11 mouse cellular contexts compared by ENCODE assay signal in genomic region chr11:112785581-112785980, GRCm38 (mm10). TPM values are rescaled to one million over a fixed set of nuclear protein-coding genes. Genes with fewer than 3 reads are reported as not detected.
DNase-seq lines count a peak whose midpoint lies in the region; ATAC-seq and TF ChIP-seq lines count a peak whose summit lies in the region.
"Had no signal": no experiment of that assay in that cellular context is flagged by ENCODE, and none has a peak within 500 bp of the region (broad histone marks: within the 10 kb centered on the region; RNA-seq: fewer than 3 reads in every experiment).

No protein-coding gene starts in this region.

- H3K27me3 ChIP-seq in neural tube, embryonic 11.5 days (ENCODE audit: control insufficient read depth, insufficient read depth, low read length) = no peaks in the 10 kb centered on the region
- no peaks in the 10 kb centered on the region for H3K27me3 ChIP-seq in limb, embryonic 14.5 days (ENCODE audit: control insufficient read depth, insufficient read depth, low read length)

- no peak overlapping the region for H3K27ac ChIP-seq in neural tube, embryonic 11.5 days (ENCODE audit: low read depth, low read length)
- H3K27ac ChIP-seq in limb, embryonic 14.5 days (replicated peaks; ENCODE audit: low read depth, low read length) = peak overlapping the region; percentile 95; the same call in 1 of the 2 replicates
- H3K27ac ChIP-seq: macrophage had no signal

- 8% methylated on average over 8 of the region's 8 CpGs for WGBS in neural tube, embryonic 11.5 days
- 33% methylated on average over 8 of the region's 8 CpGs for WGBS in limb, embryonic 14.5 days

- no peak for ATAC-seq in neural tube, embryonic 11.5 days (ENCODE audit: insufficient read depth, low FRiP score, low TSS enrichment)
- ATAC-seq in limb, embryonic 14.5 days (ENCODE audit: low FRiP score, low read depth) = no peak
- no peak for ATAC-seq in granulocyte monocyte progenitor cell, adult 5-6 weeks (replicated peaks; ENCODE audit: poor library complexity, severe bottlenecking)

- peak; percentile 26 to 39 for DNase-seq in cerebellum, postnatal 14 days
- no peak for DNase-seq in cerebellum, adult 11-12 months
- peak; percentile 30 for DNase-seq in neural tube, embryonic 11.5 days (ENCODE audit: low spot score)
- DNase-seq in neural tube, embryonic 10.5 days (ENCODE audit: extremely low spot score, low spot score) = no peak
- DNase-seq in limb, embryonic 14.5 days (ENCODE audit: low spot score) = no peak
- DNase-seq in liver = no peak
- DNase-seq in right cerebral cortex, postnatal 10 days (ENCODE audit: low spot score in 2 of 2) = no peak
- DNase-seq: kidney, postnatal 36 days had no signal

- peaks cover 25% of the 10 kb centered on the region for H3K4me1 ChIP-seq in neural tube, embryonic 11.5 days (ENCODE audit: control insufficient read depth, insufficient read depth, low read length)
- peaks cover 10% of the 10 kb centered on the region for H3K4me1 ChIP-seq in limb, embryonic 14.5 days (ENCODE audit: control insufficient read depth, insufficient read depth, low read length)

- H3K9ac ChIP-seq in neural tube, embryonic 11.5 days (ENCODE audit: low read length) = peak overlapping the region; percentile 84; the same call in 1 of the 2 replicates
- H3K9ac ChIP-seq in limb, embryonic 14.5 days (ENCODE audit: low read depth, low read length, severe bottlenecking) = peak overlapping the region; percentile 77

- H3K4me3 ChIP-seq in neural tube, embryonic 11.5 days (ENCODE audit: low read depth, low read length) = peak overlapping the region; percentile 66
- H3K4me3 ChIP-seq in limb, embryonic 14.5 days (replicated peaks; ENCODE audit: low read length) = peak overlapping the region; percentile 79

- TF ChIP-seq POLR2A in limb, embryonic 14.5 days (IDR thresholded peaks at IDR 0.05; ENCODE audit: borderline replicate concordance, extremely low read depth, insufficient read depth, insufficient read length) = no peak

- H3K36me3 ChIP-seq in neural tube, embryonic 11.5 days (ENCODE audit: control insufficient read depth, insufficient read depth, low read length) = 0 out of 2 replicates have a peak, but pooled peaks cover 2% of the 10 kb centered on the region
- H3K36me3 ChIP-seq in limb, embryonic 14.5 days (ENCODE audit: control insufficient read depth, insufficient read depth, low read length) = peaks cover 23% of the 10 kb centered on the region

- no peaks in the 10 kb centered on the region for H3K9me3 ChIP-seq in neural tube, embryonic 11.5 days (ENCODE audit: control insufficient read depth, low read length)
- no peaks in the 10 kb centered on the region for H3K9me3 ChIP-seq in limb, embryonic 14.5 days (ENCODE audit: control insufficient read depth, low read length)

- H3K4me2 ChIP-seq in neural tube, embryonic 11.5 days (ENCODE audit: low read depth) = peak overlapping the region; percentile 99
- H3K4me2 ChIP-seq in limb, embryonic 14.5 days (replicated peaks; ENCODE audit: low read depth, low read length, severe bottlenecking) = peak overlapping the region; percentile 93

RNA-seq across cellular contexts. Expression of gene Sox9, which starts 3.6 kb away (rescaled TPM):
- polyA plus RNA-seq in neural tube, embryonic 11.5 days (2014; fragmentation: Nextera tagmentation; extraction: Ambion mirVana) = 161 and 164 TPM in 2 replicates
- 70.2 and 110 TPM in 2 replicates for polyA plus RNA-seq in limb, embryonic 14.5 days (2012; rRNA removed)
- polyA plus RNA-seq in limb, embryonic 14.5 days (2014; fragmentation: Nextera tagmentation; extraction: Ambion mirVana) = 98.2 and 132 TPM in 2 replicates
- not detected in 2 replicates for total RNA-seq in granulocyte monocyte progenitor cell, adult 5-6 weeks (2014; fragmentation: Nextera tagmentation)
- total RNA-seq in granulocyte monocyte progenitor cell, adult 5-6 weeks (2017) = not detected in 2 replicates
- total RNA-seq: common myeloid progenitor, adult 5-6 weeks had no signal
- polyA plus RNA-seq: macrophage had no signal

Comparison
In these comparisons a context has a peak if more than half of its experiments do, and no peak if none do; other contexts are left out.
1. DNase-seq: peak in cerebellum, postnatal 14 days (2 of 2) and neural tube, embryonic 11.5 days (single experiment); none in cerebellum, adult 11-12 months (single experiment), neural tube, embryonic 10.5 days (single experiment), limb, embryonic 14.5 days (single experiment), liver (single experiment) and right cerebral cortex, postnatal 10 days (0 of 2).